37 mouse cellular contexts compared by ENCODE assay signal in genomic region chr1:58077882-58078281, GRCm38 (mm10). TPM values are rescaled to one million over a fixed set of nuclear protein-coding genes. Genes with fewer than 3 reads are reported as not detected.
"Had no signal": no experiment of that assay in that cellular context is flagged by ENCODE, and none has a peak within 500 bp of the region (broad histone marks: within the 10 kb centered on the region; RNA-seq: fewer than 3 reads in every experiment).

No protein-coding gene starts in this region.

- H3K4me2 ChIP-seq: heart, embryonic 11.5 days; heart, embryonic 12.5 days; heart, embryonic 13.5 days; heart, embryonic 15.5 days; hindbrain, embryonic 12.5 days; hindbrain, embryonic 13.5 days; hindbrain, embryonic 14.5 days; hindbrain, embryonic 15.5 days; intestine, embryonic 15.5 days; kidney, embryonic 15.5 days had no signal

- H3K27ac ChIP-seq: heart, embryonic 10.5 days; heart, embryonic 13.5 days; heart, embryonic 15.5 days; hindbrain, embryonic 10.5 days; hindbrain, embryonic 12.5 days; hindbrain, embryonic 13.5 days; hindbrain, embryonic 14.5 days; hindbrain, embryonic 15.5 days; hindbrain, postnatal 0 days; intestine, embryonic 15.5 days; kidney, embryonic 15.5 days; kidney, postnatal 0 days; layer of hippocampus, adult 2 months had no signal

- H3K9me3 ChIP-seq: heart, embryonic 10.5 days; heart, embryonic 12.5 days; heart, embryonic 13.5 days; heart, embryonic 15.5 days; hindbrain, embryonic 10.5 days; hindbrain, embryonic 12.5 days; hindbrain, embryonic 13.5 days; hindbrain, embryonic 15.5 days; intestine, embryonic 15.5 days; kidney, embryonic 15.5 days had no signal

- H3K27me3 ChIP-seq: heart, embryonic 12.5 days; heart, embryonic 13.5 days; heart, embryonic 15.5 days; hindbrain, embryonic 12.5 days; hindbrain, embryonic 13.5 days; hindbrain, embryonic 15.5 days; intestine, embryonic 15.5 days; kidney, embryonic 15.5 days had no signal

- H3K4me1 ChIP-seq: heart, embryonic 10.5 days; heart, embryonic 12.5 days; heart, embryonic 15.5 days; hindbrain, embryonic 12.5 days; hindbrain, embryonic 13.5 days; hindbrain, embryonic 15.5 days; intestine, embryonic 15.5 days; kidney, embryonic 15.5 days had no signal

- H3K4me3 ChIP-seq: heart, embryonic 10.5 days; heart, embryonic 12.5 days; heart, embryonic 13.5 days; heart, embryonic 15.5 days; hindbrain, embryonic 10.5 days; hindbrain, embryonic 12.5 days; hindbrain, embryonic 13.5 days; hindbrain, embryonic 15.5 days; intestine, embryonic 15.5 days; kidney, embryonic 15.5 days; layer of hippocampus, adult 2 months had no signal

- H3K36me3 ChIP-seq: heart, embryonic 10.5 days; heart, embryonic 12.5 days; heart, embryonic 13.5 days; heart, embryonic 15.5 days; hindbrain, embryonic 10.5 days; hindbrain, embryonic 12.5 days; hindbrain, embryonic 13.5 days; hindbrain, embryonic 15.5 days; intestine, embryonic 15.5 days; kidney, embryonic 15.5 days had no signal

- H3K9ac ChIP-seq: heart, embryonic 12.5 days; heart, embryonic 13.5 days; heart, embryonic 15.5 days; hindbrain, embryonic 12.5 days; hindbrain, embryonic 13.5 days; hindbrain, embryonic 14.5 days; hindbrain, embryonic 15.5 days; intestine, embryonic 15.5 days; kidney, embryonic 15.5 days had no signal

- ATAC-seq: hindbrain, embryonic 16.5 days; hindbrain, postnatal 0 days; inflammation-experienced regulatory T-cells, adult 6 months; intestine, embryonic 15.5 days; intestine, embryonic 16.5 days; intestine, postnatal 0 days had no signal

- DNase-seq: heart, postnatal 10 days; heart, postnatal 14 days; heart, postnatal 36 days; kidney, adult 11 months; kidney, adult 18-20 months; kidney, adult 2 months; kidney, adult 8-10 months; kidney, adult 9 months; kidney, postnatal 10 days; kidney, postnatal 14 days; kidney, postnatal 25 days; kidney, postnatal 36 days; kidney, postnatal 4 days; layer of hippocampus, adult 9-11 months; layer of hippocampus, postnatal 36 days had no signal

RNA-seq across cellular contexts. Expression of gene Aox3, which starts 35.0 kb away (rescaled TPM):
- total RNA-seq: hematopoietic stem cell, adult 5-6 weeks had no signal
- polyA plus RNA-seq: heart, embryonic 10.5 days; heart, embryonic 11.5 days; heart, embryonic 12.5 days; hindbrain, embryonic 11.5 days; hindbrain, embryonic 12.5 days; inflammation-experienced regulatory T-cells, adult 6 months; large intestine, adult 2 months had no signal

RNA-seq across cellular contexts. Expression of gene Aox1, which starts 48.2 kb away (rescaled TPM):
- total RNA-seq: hematopoietic stem cell, adult 5-6 weeks had no signal
- polyA plus RNA-seq: inflammation-experienced regulatory T-cells, adult 6 months had no signal
